Mouse (Mus musculus) cerebellum, adult 2 months (tissue): Measurements from ENCODE around the gene Ctf2. TPM values are rescaled to one million over a fixed set of nuclear protein-coding genes. Genes with fewer than 3 reads are reported as not detected.

Source experiments
- DNase-seq, 2 experiments: peaks; one replicate each; pipeline ENCODE4 v3.0.0; 2021
- H3K27ac ChIP-seq: fragments of 200-500 bp; 2 replicates; pipeline ENCODE4 v1.5.1; 2012; ENCODE audit warnings: low read length, control low read depth, inconsistent platforms; ENCODE audit not compliant: insufficient read depth
- H3K27me3 ChIP-seq: fragments of 200-500 bp; 2 replicates; pipeline ENCODE4 v1.6.1; 2012; ENCODE audit warnings: inconsistent platforms, mild to moderate bottlenecking, low read length, moderate library complexity; ENCODE audit not compliant: control insufficient read depth, insufficient read depth
- H3K4me1 ChIP-seq: fragments of 200-500 bp; 2 replicates; pipeline ENCODE4 v1.6.1; 2011; ENCODE audit warnings: low read length; ENCODE audit not compliant: control insufficient read depth, insufficient read depth
- H3K4me3 ChIP-seq: fragments of 200-500 bp; replicated peaks from 2 replicates; pipeline ENCODE3; 2011; ENCODE audit warnings: mild to moderate bottlenecking, low read depth, low read length, control low read depth; ENCODE audit not compliant: insufficient read depth
- CTCF ChIP-seq: fragments of 200-500 bp; IDR thresholded peaks from 2 replicates; pipeline ENCODE4 v1.5.1; 2011; ENCODE audit warnings: low read depth, mild to moderate bottlenecking, control low read depth, low read length, moderate library complexity, borderline replicate concordance; ENCODE audit not compliant: insufficient read depth
- POLR2A ChIP-seq: fragments of 200-500 bp; IDR thresholded peaks from 2 replicates; pipeline ENCODE4 v1.6.1; 2011; ENCODE audit warnings: low read length, control low read depth, borderline replicate concordance; ENCODE audit not compliant: insufficient read depth
- WGBS: fragments of 180-500 bp; shearing (Covaris S2); methylation state at CpG from one replicate; pipeline ENCODE4 v1.1.7; 2018; 5-methylcytosine and 5-hydroxymethylcytosine counted together
- polyA plus RNA-seq: library from polyadenylated mRNA; depleted of rRNA; stranded (reverse); fragments of >200 nt; gene quantifications from 2 replicates; pipeline ENCODE4 v1.2.3, GENCODE M21; 2012

Ctf2 gene
- polyA plus RNA-seq, 1 experiment, result not detected

DNA sequence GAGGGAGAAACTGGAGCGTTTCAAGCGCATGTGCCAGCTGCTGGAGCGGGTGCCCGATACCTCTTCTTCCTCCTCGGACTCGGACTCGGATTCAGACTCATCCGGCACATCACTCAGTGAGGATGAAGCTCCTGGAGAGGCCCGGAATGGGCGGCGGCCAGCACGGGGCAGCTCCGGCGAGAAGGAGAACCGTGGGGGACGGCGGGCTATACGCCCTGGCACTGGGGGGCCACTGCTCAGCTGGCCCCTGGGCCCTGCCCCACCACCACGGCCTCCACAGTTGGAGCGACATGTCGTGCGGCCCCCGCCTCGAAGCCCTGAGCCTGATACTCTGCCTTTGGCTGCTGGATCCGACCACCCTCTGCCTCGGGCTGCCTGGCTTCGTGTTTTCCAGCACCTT is 20.1 kb upstream of the Ctf2 start:
- no peak overlapping the region for H3K27ac ChIP-seq
- 89% methylated on average over 27 of the region's 27 CpGs for WGBS
- no peak for TF ChIP-seq CTCF
- no peak for TF ChIP-seq POLR2A
- no peak overlapping the region for H3K4me3 ChIP-seq
- peaks cover 15% of the 10 kb centered on the region; the same call in 1 of the 2 replicates for H3K4me1 ChIP-seq
- H3K27me3 ChIP-seq, result no peaks in the 10 kb centered on the region
- peak in 1 of 2 experiments; percentile 19 for DNase-seq

DNA sequence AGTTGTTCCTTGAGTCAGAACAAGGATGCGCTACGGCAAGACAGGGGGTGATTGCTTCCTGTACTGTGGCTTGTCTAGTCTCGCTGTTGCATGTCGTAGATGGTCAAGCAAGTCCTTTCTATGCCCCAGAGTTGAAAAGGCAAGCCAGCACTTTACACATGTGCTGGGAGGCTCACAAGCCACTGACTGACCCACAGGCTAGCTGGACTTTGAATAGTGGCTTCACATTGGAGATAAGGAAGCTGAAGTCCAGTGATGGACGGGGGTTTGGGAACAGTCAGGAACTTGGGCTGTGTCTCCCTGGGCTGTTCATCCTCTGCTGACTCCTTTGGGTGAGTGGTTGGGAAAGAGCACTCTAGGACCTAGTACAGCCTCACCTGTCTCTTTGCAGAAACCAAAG is 19.7 kb upstream of the Ctf2 start:
- H3K27ac ChIP-seq, result no peak overlapping the region
- H3K27me3 ChIP-seq, result no peaks in the 10 kb centered on the region
- no peak overlapping the region for H3K4me3 ChIP-seq
- peaks cover 11% of the 10 kb centered on the region; the same call in 1 of the 2 replicates for H3K4me1 ChIP-seq
- no peak for TF ChIP-seq POLR2A
- no peak for TF ChIP-seq CTCF
- DNase-seq, result peak in 1 of 2 experiments; percentile 11
- WGBS, result 92% methylated on average over 5 of the region's 5 CpGs

DNA sequence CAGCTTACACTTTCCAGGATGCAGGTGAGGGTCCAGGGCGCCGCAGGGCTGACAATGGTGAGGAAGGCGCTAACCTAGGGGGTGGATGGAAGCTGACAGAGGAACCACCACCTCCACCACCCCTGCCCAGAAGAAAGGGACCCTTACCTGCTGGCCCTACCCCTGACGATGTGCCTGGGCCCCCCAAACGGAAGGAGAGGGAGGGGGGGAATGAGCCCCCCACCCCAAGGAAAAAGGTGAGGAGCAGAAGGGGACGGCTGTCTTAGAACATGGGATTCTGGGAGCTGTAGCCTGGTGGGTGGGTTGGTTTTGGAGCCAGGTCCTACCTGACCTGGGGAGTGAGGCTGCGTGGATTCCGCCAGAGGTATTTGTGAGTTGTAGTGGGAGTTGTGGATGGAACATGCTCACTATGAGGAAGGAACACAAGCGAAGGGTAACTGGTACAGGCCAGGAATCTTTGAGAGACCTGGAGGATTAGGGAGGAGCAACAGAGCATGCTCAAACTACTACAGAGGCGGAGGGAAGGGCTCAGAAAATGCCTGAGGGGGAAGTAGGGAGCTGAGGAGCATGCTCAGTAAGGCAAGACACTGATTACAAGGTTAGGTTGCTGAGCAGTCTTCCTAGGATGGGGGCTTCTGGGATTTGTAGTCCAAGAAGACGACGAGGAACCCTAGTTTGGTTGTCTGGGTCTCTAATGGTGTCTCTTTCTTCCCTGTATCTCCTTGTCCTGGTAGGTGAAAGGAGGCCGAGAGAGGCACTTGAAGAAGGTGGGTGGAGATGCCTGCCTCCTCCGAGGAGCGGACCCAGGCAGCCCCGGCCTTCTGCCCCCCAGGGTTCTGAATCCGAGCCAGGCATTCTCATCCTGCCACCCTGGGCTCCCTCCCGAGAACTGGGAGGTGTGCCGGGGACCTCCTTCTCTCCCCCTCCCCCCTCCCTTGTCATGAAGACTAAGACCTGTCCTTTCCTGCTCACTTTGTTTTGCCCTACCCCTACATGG is 18.5 kb upstream of the Ctf2 start:
- Histone ChIP-seq H3K4me1 (peaks cover 4% of the 10 kb centered on the region; the same call in 1 of the 2 replicates), H3K27ac (peak overlapping the region; percentile 9; the same call in 1 of the 2 replicates), H3K27me3 (no peaks in the 10 kb centered on the region), H3K4me3 (peak overlapping the region; percentile 53)
- no peak for TF ChIP-seq CTCF
- no peak for TF ChIP-seq POLR2A
- 49% methylated on average over 19 of the region's 19 CpGs for WGBS
- peak; percentile 55 to 78 for DNase-seq

DNA sequence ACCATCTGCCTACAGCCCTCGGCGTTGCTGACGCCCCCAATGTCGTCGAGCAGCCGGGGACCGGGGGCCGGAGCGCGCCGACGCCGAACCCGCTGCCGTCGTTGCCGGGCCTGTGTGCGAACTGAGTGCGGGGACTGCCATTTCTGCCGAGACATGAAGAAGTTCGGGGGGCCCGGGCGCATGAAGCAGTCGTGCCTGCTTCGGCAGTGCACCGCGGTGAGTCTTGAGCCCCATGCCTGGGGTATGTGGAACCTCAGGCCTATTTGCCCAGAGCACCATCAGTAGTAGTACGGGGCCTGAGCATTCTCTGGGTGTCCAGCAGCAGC is 16.2 kb upstream of the Ctf2 start:
- peak in 1 of 2 experiments; percentile 25 for DNase-seq
- no peak overlapping the region for H3K27ac ChIP-seq
- 86% methylated on average over 28 of the region's 28 CpGs for WGBS
- no peaks in the 10 kb centered on the region for H3K27me3 ChIP-seq
- TF ChIP-seq CTCF (no peak), POLR2A (no peak)
- peaks cover 4% of the 10 kb centered on the region; the same call in 1 of the 2 replicates for H3K4me1 ChIP-seq
- no peak overlapping the region for H3K4me3 ChIP-seq

DNA sequence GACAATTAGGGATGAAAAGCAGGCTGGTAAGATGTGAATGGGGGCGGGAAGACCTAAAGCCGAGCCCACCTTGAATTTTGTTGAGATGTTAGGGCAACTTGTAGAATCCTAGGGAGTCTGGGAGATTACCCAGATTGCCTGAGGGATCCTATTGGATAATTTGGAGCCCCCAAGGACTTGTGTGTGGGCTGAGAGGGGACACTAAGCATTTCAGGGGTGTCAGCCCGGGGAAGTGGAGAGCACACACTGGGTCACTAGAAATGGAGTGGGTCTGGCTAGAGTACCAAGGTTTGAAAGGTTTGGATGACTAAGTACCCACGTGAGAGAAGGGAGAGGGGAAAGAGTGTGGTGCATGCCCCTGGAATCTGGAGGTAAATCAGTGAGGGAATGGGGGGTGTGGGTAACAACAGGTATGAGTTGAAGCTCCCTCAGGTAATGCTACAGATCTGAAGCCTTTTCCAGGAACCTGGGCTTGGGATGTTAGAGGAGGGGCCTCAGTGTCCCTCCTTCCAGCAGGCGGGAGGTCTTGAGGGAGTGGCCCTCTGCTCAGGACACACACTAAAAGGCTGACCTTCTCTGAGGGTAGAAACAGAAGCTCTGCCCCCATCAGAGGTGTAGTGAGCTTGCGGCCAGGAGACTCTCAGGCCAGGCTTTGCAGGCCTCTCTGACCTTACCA is 15.7 kb upstream of the Ctf2 start:
- no peaks in the 10 kb centered on the region for H3K27me3 ChIP-seq
- no peak for TF ChIP-seq POLR2A
- no peak for TF ChIP-seq CTCF
- no peak overlapping the region for H3K4me3 ChIP-seq
- DNase-seq, result no peak
- no peak overlapping the region for H3K27ac ChIP-seq
- H3K4me1 ChIP-seq, result peaks cover 4% of the 10 kb centered on the region; the same call in 1 of the 2 replicates
- WGBS, result 41% methylated on average over 6 of the region's 6 CpGs

DNA sequence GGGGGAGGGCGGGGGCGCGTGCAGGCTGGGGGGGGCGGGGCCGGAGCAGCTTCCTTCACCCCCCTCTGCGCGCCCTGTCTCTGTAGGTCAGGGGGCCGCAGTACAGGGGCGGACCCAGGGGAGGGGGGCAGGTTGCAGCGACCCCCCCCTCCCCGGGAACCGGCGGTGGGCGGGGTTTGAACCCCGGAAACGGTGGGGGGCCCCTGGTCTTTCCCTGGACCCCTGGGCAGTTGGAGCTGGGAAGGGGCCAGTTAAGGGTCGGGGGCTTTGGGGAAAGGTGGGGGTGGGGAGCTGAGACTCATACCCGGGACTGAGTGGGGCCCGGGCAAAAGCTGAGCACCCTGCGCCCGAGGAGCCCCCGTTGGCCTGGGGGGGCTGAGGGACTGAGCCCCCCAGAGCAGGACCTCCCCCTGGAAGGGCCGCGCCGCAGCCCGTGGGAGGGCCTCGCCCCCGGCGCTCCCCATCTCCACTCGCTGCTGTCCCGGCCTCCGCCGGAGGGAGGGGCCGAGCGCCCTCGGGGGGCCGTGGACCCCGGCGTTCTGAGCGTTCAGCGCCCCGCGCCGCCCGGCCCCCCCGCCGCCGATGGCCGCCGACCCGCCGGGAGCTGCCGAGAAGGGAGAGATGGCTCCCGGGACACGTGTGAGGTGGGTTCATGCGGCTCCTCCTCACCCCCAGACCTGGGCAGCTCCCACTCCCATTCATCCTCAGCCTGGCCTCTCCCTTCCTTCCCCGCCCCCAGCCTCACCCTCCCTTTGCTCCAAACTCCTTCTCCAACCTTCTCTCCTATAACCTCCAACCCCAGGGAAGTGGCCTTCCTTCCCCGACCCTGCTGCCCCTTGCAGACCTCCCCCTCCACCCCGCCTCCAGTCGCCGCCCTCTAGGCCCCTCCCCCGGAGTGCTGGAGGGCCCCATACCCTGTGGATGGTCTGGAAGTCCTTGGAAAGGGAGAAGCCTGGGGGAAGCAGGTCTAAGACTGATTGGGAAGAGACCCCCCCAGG is 14.8 kb upstream of the Ctf2 start:
- peak; percentile 49 to 58 for DNase-seq
- Histone ChIP-seq H3K27me3 (no peaks in the 10 kb centered on the region), H3K27ac (no peak overlapping the region), H3K4me3 (peak overlapping the region; percentile 75), H3K4me1 (peaks cover 4% of the 10 kb centered on the region; the same call in 1 of the 2 replicates)
- WGBS, result 1% methylated on average over 61 of the region's 62 CpGs
- TF ChIP-seq POLR2A (no peak), CTCF (no peak)
